Mouse (Mus musculus) megakaryocyte, embryonic 14.5 days (primary cell): ENCODE results near the gene Shisa9.

Experiments
- FLI1 ChIP-seq: IDR thresholded peaks from 2 replicates; pipeline ENCODE4 v1.6.1; 2012; ENCODE audit warnings: low read length, inconsistent platforms, mixed read lengths
- GATA1 ChIP-seq: IDR thresholded peaks from 3 replicates; pipeline ENCODE4 v1.6.1; 2012; ENCODE audit warnings: mixed read lengths, low read length, inconsistent platforms, borderline replicate concordance

GRCm38 (mm10) chr16:12206421-12206950 is 222.6 kb downstream of the Shisa9 start:
- TF ChIP-seq GATA1 (no peak), FLI1 (no peak)
